Mouse (Mus musculus): Measurements from ENCODE around the gene Adam4.
"Not testable (repeated sequence)": the region's sequence is repeated elsewhere in the genome, so short reads cannot be mapped to it uniquely, and the experiment has no call there.

DNA sequence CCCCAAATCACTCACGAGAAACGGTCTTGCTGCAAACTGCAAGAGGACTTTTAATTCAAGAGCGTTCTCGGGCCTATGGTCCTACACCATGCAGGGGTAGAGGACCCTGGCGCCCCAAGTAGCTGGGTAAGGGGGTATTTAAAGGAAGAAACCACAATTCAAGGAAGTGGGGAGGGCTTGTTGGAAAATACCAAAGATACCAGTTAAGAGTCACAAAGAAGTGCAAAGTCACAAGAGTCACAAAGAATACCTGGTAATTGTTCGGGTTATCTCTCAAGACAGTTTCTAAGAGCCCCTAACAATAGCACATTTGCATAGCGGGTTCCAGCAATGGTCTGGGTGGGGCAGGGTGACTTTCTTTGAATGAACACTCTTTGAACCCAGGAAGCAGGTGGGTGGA lies 37.3 kb upstream of the Adam4 start:
- not testable (repeated sequence) for TF ChIP-seq CTCF (IDR thresholded peaks at IDR 0.05; ENCODE audit: low read depth); EP300 (optimal IDR thresholded peaks at IDR 0.05)

Measured in stomach, postnatal 0 days (tissue).